Mouse (Mus musculus) olfactory bulb, adult 2 months (tissue): Measurements from ENCODE around the gene Rnf220. TPM values are rescaled to one million over a fixed set of nuclear protein-coding genes. Genes with fewer than 3 reads are reported as not detected.

ENCODE experiments used
- H3K27ac ChIP-seq: fragments of 200-500 bp; 2 replicates; pipeline ENCODE4 v1.5.1; 2012; ENCODE audit warnings: low read depth, low read length; ENCODE audit not compliant: insufficient read depth
- H3K4me1 ChIP-seq: fragments of 200-500 bp; 2 replicates; pipeline ENCODE4 v1.6.1; 2012; ENCODE audit warnings: low read length; ENCODE audit not compliant: control insufficient read depth, insufficient read depth
- H3K4me3 ChIP-seq: fragments of 200-500 bp; 2 replicates; pipeline ENCODE4 v1.5.1; 2012; ENCODE audit warnings: mild to moderate bottlenecking, low read depth, low read length, moderate library complexity; ENCODE audit not compliant: insufficient read depth
- CTCF ChIP-seq: fragments of 200-500 bp; IDR thresholded peaks from 2 replicates; pipeline ENCODE4 v1.5.1; 2012; ENCODE audit warnings: low read depth, mild to moderate bottlenecking, low read length, moderate library complexity; ENCODE audit not compliant: insufficient read depth
- POLR2A ChIP-seq: fragments of 200-500 bp; IDR thresholded peaks from 2 replicates; pipeline ENCODE4 v1.6.1; 2012; ENCODE audit warnings: mild to moderate bottlenecking, low read depth, low read length, moderate library complexity; ENCODE audit not compliant: insufficient read depth
- WGBS: fragments of 180-500 bp; shearing (Covaris S2); methylation state at CpG from one replicate; pipeline ENCODE4 v1.1.7; 2018; 5-methylcytosine and 5-hydroxymethylcytosine counted together
- polyA plus RNA-seq: library from polyadenylated mRNA; stranded (reverse); fragments of >200 nt; gene quantifications from 2 replicates; pipeline ENCODE4 v1.2.4, GENCODE M21; 2012; ENCODE audit warnings: low replicate concordance; ENCODE audit not compliant: missing spikeins, insufficient read depth, insufficient read length

Rnf220 gene
- polyA plus RNA-seq, 1 experiment = not detected

DNA sequence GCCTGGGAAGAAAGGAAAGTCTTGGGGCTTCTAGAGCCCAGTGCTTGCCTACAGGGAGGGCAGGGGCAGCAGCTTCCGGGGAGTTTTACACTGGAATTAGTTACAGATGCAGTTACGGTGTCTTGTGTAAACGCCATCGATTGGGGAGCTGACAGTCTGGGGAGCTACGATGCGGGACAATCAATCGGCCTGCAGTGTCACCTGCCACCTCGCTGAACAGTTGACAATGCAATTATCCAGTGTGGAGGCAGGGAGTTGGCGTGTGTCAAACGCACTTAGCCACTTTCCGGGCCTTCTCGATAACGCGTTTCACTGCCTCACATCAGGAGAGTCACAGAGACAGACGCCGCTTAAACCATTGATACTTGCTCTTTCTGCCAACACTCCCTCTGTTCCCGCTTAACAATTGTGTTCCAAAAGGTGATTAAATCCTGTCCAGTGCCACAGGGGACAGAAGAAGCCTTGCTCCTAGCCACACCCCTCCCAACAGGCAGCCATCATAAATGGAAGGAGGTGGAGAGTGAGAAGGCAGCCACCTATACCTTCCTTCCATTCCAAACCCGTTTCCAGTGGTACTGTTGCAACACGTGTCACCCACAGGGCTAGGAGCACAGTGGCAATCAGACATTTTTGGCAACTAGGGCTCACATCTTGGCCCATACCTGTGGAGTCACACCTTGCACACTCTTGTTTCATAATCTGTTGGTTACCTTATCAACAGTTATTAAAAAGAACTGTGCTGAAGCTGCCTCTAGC, 215.6 kb downstream of the Rnf220 start:
- Histone ChIP-seq H3K27ac (no peak overlapping the region), H3K4me1 (peaks cover 9% of the 10 kb centered on the region; the same call in 1 of the 2 replicates), H3K4me3 (no peak overlapping the region)
- TF ChIP-seq POLR2A (no peak), CTCF (no peak)
- 83% methylated on average over 19 of the region's 19 CpGs for WGBS

DNA sequence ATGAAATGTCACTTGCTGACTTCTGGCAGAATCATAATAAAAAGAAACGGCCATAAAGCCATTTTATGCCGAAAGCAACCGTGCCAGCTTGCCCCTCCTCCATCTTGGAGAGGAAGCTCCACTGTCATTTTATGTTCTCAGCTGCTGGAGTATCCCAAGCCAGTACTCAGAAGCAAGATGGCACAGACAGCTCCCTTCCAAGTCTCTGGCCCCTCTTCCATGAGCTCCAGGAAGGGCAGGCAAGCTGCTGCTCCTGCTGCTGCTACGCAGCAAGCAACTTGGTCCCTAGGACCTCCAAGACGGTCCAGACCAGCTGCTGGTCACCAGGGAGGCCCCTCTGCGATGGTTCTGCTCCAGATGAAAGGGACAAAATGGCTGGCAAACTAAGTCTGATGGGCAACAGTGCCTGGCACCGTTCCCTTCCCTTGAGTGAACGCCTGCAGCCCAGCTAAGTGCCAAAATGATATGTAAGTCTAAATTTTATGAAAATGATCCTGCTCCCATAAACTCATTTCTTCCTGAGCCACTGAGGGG, 216.4 kb downstream of the Rnf220 start:
- WGBS = 76% methylated on average over 8 of the region's 8 CpGs
- TF ChIP-seq CTCF (no peak), POLR2A (no peak)
- H3K27ac ChIP-seq = no peak overlapping the region

DNA sequence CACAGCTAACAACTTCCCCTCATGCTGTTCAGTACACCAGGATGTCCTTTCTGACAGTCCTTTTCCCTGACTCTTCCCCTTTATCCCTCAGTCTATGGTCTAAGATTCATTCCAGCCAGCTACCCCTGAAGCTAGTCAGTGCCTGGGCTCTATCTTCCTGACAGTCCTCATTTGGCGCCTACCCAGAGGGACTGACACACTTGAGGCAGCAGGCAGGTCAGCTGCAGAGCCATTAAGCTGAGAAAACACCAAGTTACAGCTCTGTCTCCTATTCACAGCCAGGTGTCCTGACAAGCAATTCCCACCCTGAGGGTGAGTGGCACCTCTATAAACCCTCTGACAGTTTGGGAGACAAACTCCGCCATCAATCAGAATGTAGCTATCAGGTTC, 217.6 kb downstream of the Rnf220 start:
- peaks cover 8% of the 10 kb centered on the region; the same call in 1 of the 2 replicates for H3K4me1 ChIP-seq
- H3K27ac ChIP-seq = no peak overlapping the region
- WGBS = 94% methylated on average over 2 of the region's 2 CpGs
- no peak for TF ChIP-seq CTCF
- no peak for TF ChIP-seq POLR2A
- H3K4me3 ChIP-seq = no peak overlapping the region

More for the DNA sequence above, 216.4 kb downstream of the Rnf220 start:
- Histone ChIP-seq H3K4me3 (no peak overlapping the region), H3K4me1 (peaks cover 9% of the 10 kb centered on the region; the same call in 1 of the 2 replicates)

DNA sequence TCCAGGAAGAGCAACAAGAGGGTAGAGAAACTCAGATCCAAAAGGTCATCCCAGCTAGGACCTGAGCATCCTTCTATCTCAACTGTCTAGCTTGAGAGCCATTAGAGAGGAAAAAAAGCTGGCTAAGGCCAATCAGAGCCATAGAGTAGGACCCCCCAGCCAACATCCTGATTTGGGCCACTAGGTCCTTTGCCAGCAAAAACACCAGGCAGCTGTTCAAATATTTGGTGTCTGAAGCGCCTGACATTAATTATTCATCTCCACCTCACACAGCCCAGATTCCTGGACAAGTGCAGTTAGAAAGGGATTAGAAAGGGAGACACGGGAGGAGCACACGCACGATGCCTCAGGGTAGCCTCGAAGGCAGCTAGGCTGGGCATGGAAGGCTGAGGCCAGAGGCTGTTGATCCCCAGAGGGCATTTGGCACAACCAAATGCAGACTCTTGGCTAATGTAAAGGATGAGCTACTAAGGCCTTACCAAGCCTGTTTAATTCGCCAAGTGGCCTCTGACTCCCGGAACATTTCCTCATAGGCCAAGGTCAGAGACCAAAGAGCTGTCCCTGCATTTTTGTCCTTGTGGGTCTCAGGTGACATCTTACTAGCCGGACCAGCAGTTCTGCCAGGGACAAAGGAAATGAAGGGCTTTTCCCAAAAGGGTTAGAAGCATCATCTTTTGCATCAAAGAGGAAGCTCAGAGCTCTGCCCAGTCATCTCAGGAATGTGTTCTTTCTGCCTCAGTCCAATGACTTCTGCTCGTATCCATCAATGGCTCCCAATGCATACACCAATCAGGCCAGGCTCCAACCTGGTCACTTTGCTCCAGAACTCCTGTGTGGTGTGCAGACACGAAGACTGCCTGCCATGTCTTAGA, 218.2 kb downstream of the Rnf220 start:
- H3K4me1 ChIP-seq = peaks cover 6% of the 10 kb centered on the region; the same call in 1 of the 2 replicates
- H3K4me3 ChIP-seq = no peak overlapping the region
- 72% methylated on average over 10 of the region's 10 CpGs for WGBS
- no peak overlapping the region for H3K27ac ChIP-seq
- TF ChIP-seq CTCF (no peak), POLR2A (no peak)

DNA sequence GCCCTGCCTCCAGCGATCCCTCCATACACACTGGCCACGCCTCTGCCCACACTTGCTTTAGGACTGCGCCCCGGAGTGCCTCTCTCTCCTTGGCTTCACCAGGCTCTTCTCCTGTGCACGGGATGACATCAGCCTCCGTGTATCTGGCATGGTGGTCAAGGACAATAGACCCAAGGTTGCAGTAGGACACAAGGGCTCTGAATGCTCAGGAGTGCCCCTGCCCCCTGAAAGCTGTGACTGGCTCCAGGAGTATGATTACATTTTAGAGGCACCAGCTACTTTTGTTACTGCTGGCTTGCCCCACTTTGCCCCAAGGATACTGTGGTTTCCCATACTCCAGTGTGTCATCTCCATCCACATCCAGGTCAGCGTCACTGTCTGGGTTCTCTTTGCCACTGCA, 219.2 kb downstream of the Rnf220 start:
- no peak overlapping the region for H3K4me3 ChIP-seq
- peaks cover 4% of the 10 kb centered on the region; the same call in 1 of the 2 replicates for H3K4me1 ChIP-seq
- no peak for TF ChIP-seq CTCF
- no peak for TF ChIP-seq POLR2A
- WGBS = 91% methylated on average over 7 of the region's 7 CpGs
- no peak overlapping the region for H3K27ac ChIP-seq

DNA sequence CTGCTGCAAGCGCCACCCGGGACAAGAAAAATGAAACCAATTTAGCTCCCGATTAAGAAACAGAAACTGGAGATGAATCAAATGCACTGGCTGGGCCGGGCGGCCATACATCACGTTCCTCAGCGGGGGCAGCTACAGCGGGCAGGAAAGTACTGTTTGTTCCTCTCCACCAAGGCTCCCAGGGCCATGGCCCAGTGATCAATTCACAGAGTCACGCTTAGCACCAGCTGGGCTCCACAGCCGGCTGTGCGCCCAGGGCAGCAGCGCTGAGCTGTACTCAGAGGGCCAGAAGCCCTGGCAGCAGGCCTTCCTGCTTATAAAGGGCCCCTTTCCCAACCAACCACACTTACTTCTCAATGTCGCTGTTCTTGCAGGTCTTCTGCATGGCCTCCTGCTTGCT, 219.8 kb downstream of the Rnf220 start:
- H3K27ac ChIP-seq = no peak overlapping the region
- no peak overlapping the region for H3K4me3 ChIP-seq
- TF ChIP-seq POLR2A (no peak), CTCF (no peak)
- 87% methylated on average over 13 of the region's 13 CpGs for WGBS
- H3K4me1 ChIP-seq = peaks cover 8% of the 10 kb centered on the region; the same call in 1 of the 2 replicates

DNA sequence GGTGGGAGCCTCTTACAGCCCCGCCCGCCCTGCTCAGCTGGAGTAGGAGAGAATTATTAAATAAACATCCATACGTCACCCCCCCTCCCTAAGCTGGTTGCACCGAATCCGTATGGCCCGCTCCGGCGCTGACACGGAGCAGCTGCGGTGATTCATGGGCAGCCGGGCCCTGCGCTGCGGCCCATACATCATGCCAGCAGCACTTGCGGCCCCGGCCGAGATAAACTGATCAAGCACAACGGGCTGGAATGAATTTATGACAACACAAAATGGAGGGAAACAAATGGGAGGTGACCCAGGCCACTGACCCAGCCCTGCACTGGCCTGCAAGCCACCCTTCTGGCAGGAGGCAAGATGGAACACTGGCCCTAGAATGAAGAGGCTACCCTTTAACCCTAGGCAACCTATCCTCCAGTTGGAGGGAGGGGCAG, 220.6 kb downstream of the Rnf220 start:
- TF ChIP-seq POLR2A (no peak), CTCF (no peak)
- peaks cover 8% of the 10 kb centered on the region; the same call in 1 of the 2 replicates for H3K4me1 ChIP-seq
- H3K27ac ChIP-seq = no peak overlapping the region
- 97% methylated on average over 17 of the region's 17 CpGs for WGBS
- no peak overlapping the region for H3K4me3 ChIP-seq

DNA sequence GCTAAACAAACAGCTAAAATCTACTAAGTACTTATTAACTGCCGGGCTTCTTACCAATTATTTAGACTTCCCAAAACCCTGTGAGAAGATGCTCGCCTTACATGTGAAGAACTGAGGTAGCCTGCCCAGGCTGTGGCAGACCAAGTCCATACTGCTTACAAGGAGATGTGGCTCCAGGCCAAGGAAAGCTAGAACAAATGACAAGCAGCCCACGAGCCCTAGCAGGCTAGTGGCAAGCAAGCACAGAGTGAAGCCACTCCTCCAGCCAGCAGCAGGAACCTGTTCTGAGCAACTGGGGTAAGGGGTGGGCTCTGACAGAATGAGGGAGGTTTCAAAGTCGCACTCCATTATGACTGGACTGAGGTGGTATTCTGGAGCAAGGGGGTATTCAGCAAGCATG, 222.1 kb downstream of the Rnf220 start:
- 73% methylated on average over 4 of the region's 4 CpGs for WGBS
- Histone ChIP-seq H3K4me1 (peaks cover 8% of the 10 kb centered on the region; the same call in 1 of the 2 replicates), H3K4me3 (no peak overlapping the region), H3K27ac (no peak overlapping the region)
- TF ChIP-seq CTCF = no peak
- TF ChIP-seq POLR2A = no peak
